Mouse (Mus musculus) MEL (cell line): Measurements from ENCODE around the gene Wif1. TPM values are rescaled to one million over a fixed set of nuclear protein-coding genes. Genes with fewer than 3 reads are reported as not detected.

Source experiments
- DNase-seq: peaks from one replicate; pipeline ENCODE4 v3.0.0; 2011; ENCODE audit warnings: low read depth, low spot score
- H3K27ac ChIP-seq: 2 replicates; pipeline ENCODE4 v1.5.1; 2012; ENCODE audit warnings: low read depth, mild to moderate bottlenecking, control low read depth, low read length, moderate library complexity; ENCODE audit not compliant: control insufficient read depth
- H3K27me3 ChIP-seq, 2 experiments: fragments of 150-350 bp in 1 of 2; sonication (generic) in 1 of 2; 2 replicates each; pipeline ENCODE4 v1.6.1; 2012; ENCODE audit warnings: low read length in 2 of 2, mild to moderate bottlenecking in 2 of 2, improper control_type of control experiment in 1 of 2, moderate library complexity in 1 of 2; ENCODE audit not compliant: insufficient read depth in 2 of 2, control insufficient read depth in 1 of 2
- H3K36me3 ChIP-seq, 2 experiments: 2 replicates each; pipeline ENCODE4 v1.6.1; 2012 to 2014; ENCODE audit warnings: low read length in 2 of 2, improper control_type of control experiment in 1 of 2, inconsistent platforms in 1 of 2, mild to moderate bottlenecking in 1 of 2; ENCODE audit not compliant: insufficient read depth in 2 of 2, control insufficient read depth in 1 of 2
- H3K4me1 ChIP-seq, 2 experiments: fragments of 150-350 bp in 1 of 2; sonication (generic) in 1 of 2; 2 replicates each; pipeline ENCODE4 v1.6.1; 2012; ENCODE audit warnings: low read length in 2 of 2, improper control_type of control experiment in 1 of 2, mild to moderate bottlenecking in 1 of 2; ENCODE audit not compliant: insufficient read depth in 2 of 2, control insufficient read depth in 1 of 2
- H3K4me3 ChIP-seq, 2 experiments: fragments of 150-350 bp in 1 of 2; sonication (generic) in 1 of 2; 2 replicates each; pipeline ENCODE4 v1.5.1; 2012; ENCODE audit warnings: low read depth in 2 of 2, low read length in 2 of 2, mild to moderate bottlenecking in 2 of 2, moderate library complexity in 2 of 2, control low read depth in 1 of 2, improper control_type of control experiment in 1 of 2; ENCODE audit not compliant: control insufficient read depth in 1 of 2, insufficient read depth in 1 of 2
- H3K79me2 ChIP-seq: 2 replicates; pipeline ENCODE4 v1.6.1; 2012; ENCODE audit warnings: mild to moderate bottlenecking, low read length, moderate library complexity; ENCODE audit not compliant: control insufficient read depth, poor library complexity, insufficient read depth
- H3K9ac ChIP-seq: 2 replicates; pipeline ENCODE4 v1.6.1; 2012; ENCODE audit warnings: low read depth, mild to moderate bottlenecking, control low read depth, low read length, moderate library complexity; ENCODE audit not compliant: control insufficient read depth, poor library complexity, severe bottlenecking
- H3K9me3 ChIP-seq: fragments of 150-350 bp; sonication (generic); replicated peaks from 2 replicates; pipeline ENCODE4 v1.6.1; 2012; ENCODE audit warnings: mild to moderate bottlenecking, low read length, improper control_type of control experiment, moderate library complexity; ENCODE audit not compliant: insufficient read depth
- CHD1 ChIP-seq: IDR thresholded peaks from 2 replicates; pipeline ENCODE4 v1.6.1; 2012; ENCODE audit warnings: low read depth, mild to moderate bottlenecking, inconsistent platforms, low read length, improper control_type of control experiment
- CTCF ChIP-seq, 3 experiments: IDR thresholded peaks in 2 of 3; conservative IDR thresholded peaks in 1 of 3; 2 replicates each; pipeline ENCODE4 v1.5.1; 2011 to 2012; ENCODE audit warnings: low read length in 3 of 3, low read depth in 2 of 3, mild to moderate bottlenecking in 2 of 3, improper control_type of control experiment in 1 of 3, inconsistent platforms in 1 of 3, mixed read lengths in 1 of 3, moderate library complexity in 1 of 3; ENCODE audit not compliant: control insufficient read depth in 1 of 3, insufficient read depth in 1 of 3, poor library complexity in 1 of 3, severe bottlenecking in 1 of 3
- ELF1 ChIP-seq: IDR thresholded peaks from 2 replicates; pipeline ENCODE4 v1.6.1; 2014; ENCODE audit warnings: low read depth, mild to moderate bottlenecking, inconsistent platforms, low read length, improper control_type of control experiment, moderate library complexity
- EP300 ChIP-seq, 2 experiments: IDR thresholded peaks; 2 replicates each; pipeline ENCODE4 v1.6.1; 2011; ENCODE audit warnings: improper control_type of control experiment in 2 of 2, low read length in 2 of 2, low read depth in 1 of 2, mild to moderate bottlenecking in 1 of 2
- ETS1 ChIP-seq: IDR thresholded peaks from 2 replicates; pipeline ENCODE4 v1.6.1; 2012; ENCODE audit warnings: low read depth, mild to moderate bottlenecking, inconsistent platforms, low read length, improper control_type of control experiment, moderate library complexity
- GATA1 ChIP-seq: IDR thresholded peaks from 2 replicates; pipeline ENCODE4 v1.6.1; 2011; ENCODE audit warnings: low read depth, low read length, improper control_type of control experiment
- JUND ChIP-seq: IDR thresholded peaks from 2 replicates; pipeline ENCODE4 v1.6.1; 2011; ENCODE audit warnings: low read depth, mild to moderate bottlenecking, improper control_type of control experiment, low read length
- KAT2A ChIP-seq: conservative IDR thresholded peaks from 2 replicates; pipeline ENCODE4 v1.6.1; 2012; ENCODE audit warnings: low read depth, low read length, improper control_type of control experiment, inconsistent platforms
- MAFK ChIP-seq: IDR thresholded peaks from 2 replicates; pipeline ENCODE4 v1.6.1; 2011; ENCODE audit warnings: low read depth, mild to moderate bottlenecking, low read length, improper control_type of control experiment, borderline replicate concordance
- MAZ ChIP-seq: IDR thresholded peaks from 2 replicates; pipeline ENCODE4 v1.6.1; 2012; ENCODE audit warnings: low read depth, mild to moderate bottlenecking, inconsistent platforms, low read length, improper control_type of control experiment
- MEF2A ChIP-seq: IDR thresholded peaks from 2 replicates; pipeline ENCODE4 v1.6.1; 2014; ENCODE audit warnings: low read depth, mild to moderate bottlenecking, inconsistent platforms, low read length, improper control_type of control experiment; ENCODE audit not compliant: poor library complexity, insufficient replicate concordance, severe bottlenecking; ENCODE audit errors: extremely low read depth
- MXI1 ChIP-seq: IDR thresholded peaks from 2 replicates; pipeline ENCODE4 v1.6.1; 2011; ENCODE audit warnings: mild to moderate bottlenecking, low read depth, low read length, improper control_type of control experiment
- MYB ChIP-seq: IDR thresholded peaks from 2 replicates; pipeline ENCODE4 v1.6.1; 2011; ENCODE audit warnings: mild to moderate bottlenecking, low read depth, low read length, improper control_type of control experiment
- POLR2AphosphoS2 ChIP-seq: IDR thresholded peaks from 2 replicates; pipeline ENCODE4 v1.6.1; 2011; ENCODE audit warnings: low read length, improper control_type of control experiment
- POLR2AphosphoS5 ChIP-seq: IDR thresholded peaks from 2 replicates; pipeline ENCODE4 v1.6.1; 2012; ENCODE audit warnings: low read depth, borderline replicate concordance, mild to moderate bottlenecking, inconsistent platforms, low read length, moderate library complexity, mixed read lengths
- RAD21 ChIP-seq: IDR thresholded peaks from 2 replicates; pipeline ENCODE4 v1.6.1; 2011; ENCODE audit warnings: mild to moderate bottlenecking, low read depth, low read length, improper control_type of control experiment
- SIN3A ChIP-seq: IDR thresholded peaks from 2 replicates; pipeline ENCODE4 v1.6.1; 2012; ENCODE audit warnings: low read length, improper control_type of control experiment, inconsistent platforms
- SMC3 ChIP-seq: IDR thresholded peaks from 2 replicates; pipeline ENCODE4 v1.6.1; 2011; ENCODE audit warnings: low read depth, low read length, improper control_type of control experiment
- TAL1 ChIP-seq: IDR thresholded peaks from 2 replicates; pipeline ENCODE4 v1.6.1; 2012; ENCODE audit warnings: mild to moderate bottlenecking, inconsistent platforms, low read length, moderate library complexity, mixed read lengths
- TBP ChIP-seq: IDR thresholded peaks from 2 replicates; pipeline ENCODE4 v1.8.0; 2011; ENCODE audit warnings: low read depth, low read length, improper control_type of control experiment
- TCF12 ChIP-seq: IDR thresholded peaks from 2 replicates; pipeline ENCODE4 v1.6.1; 2014; ENCODE audit warnings: low read depth, mild to moderate bottlenecking, inconsistent platforms, low read length, improper control_type of control experiment, moderate library complexity
- UBTF ChIP-seq: IDR thresholded peaks from 2 replicates; pipeline ENCODE4 v1.6.1; 2012; ENCODE audit warnings: low read depth, mild to moderate bottlenecking, inconsistent platforms, low read length, improper control_type of control experiment, moderate library complexity, borderline replicate concordance; ENCODE audit not compliant: insufficient read depth
- USF1 ChIP-seq: IDR thresholded peaks from 2 replicates; pipeline ENCODE4 v1.6.1; 2014; ENCODE audit warnings: low read depth, mild to moderate bottlenecking, inconsistent platforms, low read length, improper control_type of control experiment, moderate library complexity
- ZC3H11A ChIP-seq: IDR thresholded peaks from 2 replicates; pipeline ENCODE4 v1.6.1; 2012; ENCODE audit warnings: low read depth, mild to moderate bottlenecking, inconsistent platforms, low read length, improper control_type of control experiment
- ZKSCAN1 ChIP-seq: IDR thresholded peaks from 2 replicates; pipeline ENCODE4 v1.6.1; 2012; ENCODE audit warnings: low read depth, mild to moderate bottlenecking, inconsistent platforms, low read length, improper control_type of control experiment, moderate library complexity
- polyA plus RNA-seq, 2 experiments: library from polyadenylated mRNA; stranded (reverse) in 1 of 2; unstranded in 1 of 2; fragments of >175 nt in 1 of 2; fragments of >200 nt in 1 of 2; gene quantifications; 2 replicates each; pipeline versions ENCODE4 v1.2.1 to v1.2.4; 2012; ENCODE audit warnings: low replicate concordance in 2 of 2, low read depth in 1 of 2; ENCODE audit not compliant: insufficient read length in 2 of 2, insufficient read depth in 1 of 2, missing spikeins in 1 of 2
- total RNA-seq: library from RNA; depleted of rRNA; stranded (reverse); fragments of 300-350 nt; gene quantifications from 2 replicates; pipeline ENCODE4 v1.2.3, GENCODE M21; 2012

Gene Wif1
- total and polyA plus RNA-seq, 3 experiments, result not detected

DNA sequence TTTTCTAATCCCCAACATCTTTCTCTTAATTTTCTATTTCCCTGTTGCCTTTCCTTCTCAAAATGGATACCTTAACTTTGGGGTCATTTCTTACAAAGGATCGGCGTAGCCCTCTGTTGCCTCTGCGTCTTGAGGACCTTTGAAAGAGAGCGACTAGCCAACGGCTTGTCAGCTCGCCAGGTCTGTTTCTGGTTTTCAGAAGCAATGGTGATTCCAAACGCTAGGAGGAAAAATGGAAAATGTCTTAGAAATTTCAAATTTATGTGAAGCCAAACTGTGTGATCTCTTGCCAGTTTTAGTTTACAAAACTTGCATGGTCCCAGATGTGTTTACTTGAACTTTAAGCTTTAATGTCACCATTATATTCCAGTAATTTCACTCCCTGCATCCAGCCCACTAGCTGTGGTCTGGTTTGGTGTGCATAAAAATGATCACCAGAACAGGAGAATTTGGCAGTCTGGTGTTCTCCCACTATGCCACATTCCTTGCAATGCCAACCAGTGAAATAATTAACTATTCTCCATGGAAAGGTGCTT lies 33.7 kb downstream of the Wif1 start:
- H3K27ac ChIP-seq, result no peak overlapping the region
- H3K4me3 ChIP-seq, result no peak overlapping the region
- H3K36me3 ChIP-seq, result no peaks in the 10 kb centered on the region
- H3K9me3 ChIP-seq, result no peaks in the 10 kb centered on the region
- H3K4me1 ChIP-seq, result no peaks in the 10 kb centered on the region
- H3K9ac ChIP-seq, result no peak overlapping the region
- no peaks in the 10 kb centered on the region for H3K79me2 ChIP-seq
- TF ChIP-seq ETS1 (no peak), GATA1 (no peak), MAZ (no peak), CTCF (IDR thresholded peaks at IDR 0.05 in 2 of 3, conservative IDR thresholded peaks at IDR 0.05 in 1 of 3; ENCODE audit: control insufficient read depth in 1 of 3, insufficient read depth in 1 of 3, low read depth in 2 of 3, low read length in 3 of 3, poor library complexity in 1 of 3, severe bottlenecking in 1 of 3) (no peak), POLR2AphosphoS2 (no peak), RAD21 (no peak), ELF1 (no peak), MXI1 (no peak), USF1 (no peak), CHD1 (no peak), TBP (no peak), TCF12 (no peak), SMC3 (no peak)
- no peak for DNase-seq
- H3K27me3 ChIP-seq, result no peaks in the 10 kb centered on the region

DNA sequence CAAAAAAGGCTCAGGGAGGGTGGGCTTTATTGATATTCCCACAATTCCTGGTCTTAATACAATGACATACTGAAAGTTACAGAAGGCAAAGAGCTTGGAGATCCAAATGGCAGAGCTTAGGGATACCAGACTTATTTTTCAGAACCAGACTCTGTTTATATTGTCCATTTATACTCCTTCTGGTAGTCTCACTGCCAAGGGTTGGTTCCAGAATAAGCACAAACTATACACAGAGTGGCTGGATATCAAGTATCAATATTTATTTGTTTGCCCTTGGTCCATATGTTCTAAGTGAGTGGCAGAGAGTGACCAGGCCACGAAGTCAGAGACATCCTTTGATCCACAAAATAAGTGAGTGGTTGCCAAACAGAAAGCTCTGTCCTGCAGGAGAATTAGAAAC lies 34.2 kb downstream of the Wif1 start:
- no peak for DNase-seq
- Histone ChIP-seq H3K9me3 (no peaks in the 10 kb centered on the region), H3K27me3 (no peaks in the 10 kb centered on the region; a peak in 1 of 4 replicates), H3K27ac (no peak overlapping the region), H3K9ac (no peak overlapping the region), H3K4me1 (no peaks in the 10 kb centered on the region), H3K79me2 (no peaks in the 10 kb centered on the region), H3K36me3 (no peaks in the 10 kb centered on the region), H3K4me3 (no peak overlapping the region)
- no peak for TF ChIP-seq ZKSCAN1
- no peak for TF ChIP-seq EP300 (IDR thresholded peaks at IDR 0.05; ENCODE audit: low read depth in 1 of 2, low read length in 2 of 2)
- no peak for TF ChIP-seq MXI1
- TF ChIP-seq SMC3, result no peak
- TF ChIP-seq GATA1, result no peak
- no peak for TF ChIP-seq ELF1
- no peak for TF ChIP-seq TAL1
- no peak for TF ChIP-seq SIN3A
- no peak for TF ChIP-seq ETS1
- TF ChIP-seq KAT2A, result no peak
- TF ChIP-seq RAD21, result no peak
- no peak for TF ChIP-seq POLR2AphosphoS5
- no peak for TF ChIP-seq MEF2A
- TF ChIP-seq MYB, result no peak
- TF ChIP-seq ZC3H11A, result no peak
- no peak for TF ChIP-seq TBP
- TF ChIP-seq UBTF, result no peak
- TF ChIP-seq MAFK, result no peak
- no peak for TF ChIP-seq CHD1
- no peak for TF ChIP-seq JUND
